Mouse (Mus musculus) heart, adult 8-10 months (tissue): ENCODE data around the gene Cyct. TPM values are rescaled to one million over a fixed set of nuclear protein-coding genes. Genes with fewer than 3 reads are reported as not detected.

Source experiments
- DNase-seq: peaks from one replicate; pipeline ENCODE4 v3.0.0; 2022; ENCODE audit warnings: low spot score
- microRNA-seq: library from miRNA; unstranded; fragments of <30 nt; microRNA quantifications from one replicate; pipeline ENCODE4 v1.2.0, GENCODE M21; 2022
- total RNA-seq, 4 experiments: library from RNA; stranded (reverse); gene quantifications; 2 replicates each; pipeline ENCODE4 v1.2.4; 2022

Cyct gene
- total RNA-seq, 4 experiments from 2014 or later: 0.44 to 1.2 (median 0.56) TPM

- no peak for DNase-seq
Observed at GRCm38 (mm10) chr2:76338215-76339156, 21.8 kb downstream of the Cyct start, which contains the start of gene Pde11a. Pde11a (minus strand) TSS chr2:76338774.

GRCm38 (mm10) chr2:76334596-76334995, 25.7 kb downstream of the Cyct start:
- DNase-seq: no peak

- DNase-seq: no peak
Observed at GRCm38 (mm10) chr2:76332161-76332805, 28.0 kb downstream of the Cyct start.

- no peak for DNase-seq
Observed at GRCm38 (mm10) chr2:76330081-76330480, 30.2 kb downstream of the Cyct start.

GRCm38 (mm10) chr2:76326161-76326560, 34.1 kb downstream of the Cyct start:
- DNase-seq: no peak

GRCm38 (mm10) chr2:76324463-76324862, 35.8 kb downstream of the Cyct start:
- DNase-seq: no peak

- DNase-seq: no peak
Observed at GRCm38 (mm10) chr2:76323185-76323875, 36.9 kb downstream of the Cyct start.

GRCm38 (mm10) chr2:76320336-76320735, 39.9 kb downstream of the Cyct start:
- DNase-seq: no peak

GRCm38 (mm10) chr2:76319231-76319630, 41.0 kb downstream of the Cyct start:
- no peak for DNase-seq

Small RNAs within 50 kb of the gene (microRNA-seq; reads per million reads assigned to microRNA genes)
- gene Gm44337: not detected

Other genes with a start within 250 kb of the Cyct start
- 1 to 10 TPM; 1.2 to 8.6 (median 3.8) TPM for gene Pde11a, start 21.7 kb downstream of the Cyct start, total RNA-seq
- 10 to 100 TPM; 17.9 to 21.6 (median 19.2) TPM for gene Rbm45, start 9.5 kb upstream of the Cyct start, total RNA-seq
- gene Osbpl6, start 46.1 kb upstream of the Cyct start, total RNA-seq: 10 to 100 TPM; 12.5 to 19.0 (median 17.0) TPM